Mouse (Mus musculus): ENCODE data around the gene H2-T3. TPM values are rescaled to one million over a fixed set of nuclear protein-coding genes. Genes with fewer than 3 reads are reported as not detected.
"Not testable (repeated sequence)": the region's sequence is repeated elsewhere in the genome, so short reads cannot be mapped to it uniquely, and the experiment has no call there.

Gene H2-T3
- total RNA-seq, 1 experiment from 2014 or later: 1.1 TPM

DNA sequence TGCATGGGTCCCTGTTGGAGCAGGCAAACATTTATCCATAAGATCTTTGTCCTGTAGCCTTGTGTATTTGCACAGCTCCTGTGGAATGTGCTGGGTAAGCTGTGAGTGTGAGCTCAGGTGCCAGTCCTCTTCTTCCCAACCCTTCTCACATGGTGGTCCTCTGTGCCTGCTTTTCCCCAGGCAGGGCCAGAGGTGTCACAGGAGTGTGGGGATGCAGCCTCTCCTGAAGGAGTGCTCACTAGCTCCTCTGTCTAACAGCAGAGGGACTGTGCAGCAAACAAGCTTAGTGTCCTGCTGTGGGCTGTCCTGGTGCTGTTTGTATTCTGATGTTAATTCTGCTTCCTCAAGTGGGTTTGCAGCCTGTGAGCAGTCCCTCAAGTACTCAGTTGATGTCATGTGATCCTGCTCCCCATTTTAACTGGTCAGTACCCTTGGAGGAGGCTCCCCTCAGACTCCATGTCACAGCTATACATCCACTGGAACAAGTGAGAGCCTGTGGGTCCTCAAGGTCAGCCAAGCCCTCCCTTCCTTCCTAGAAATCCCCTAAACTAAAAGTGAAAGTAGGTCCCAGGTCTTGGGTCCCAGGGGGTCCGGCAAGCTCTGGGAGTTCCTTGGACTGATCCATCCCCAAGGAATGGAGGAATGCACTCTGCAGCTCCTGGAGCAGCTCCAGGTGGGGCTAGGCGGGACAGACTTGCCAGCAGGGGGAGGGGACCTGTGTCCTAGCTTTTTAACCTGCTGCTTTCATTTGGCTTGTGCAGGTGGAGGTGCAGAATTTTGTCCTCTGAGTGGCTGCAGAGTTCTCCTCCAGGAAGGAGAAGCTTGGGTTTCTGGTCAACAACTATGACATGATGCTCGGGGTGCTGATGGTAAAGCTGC is 35.6 kb downstream of the H2-T3 start:
- ATAC-seq (replicated peaks in 1 of 2; ENCODE audit: insufficient read depth in 1 of 2, low FRiP score in 2 of 2, low TSS enrichment in 1 of 2, low read depth in 1 of 2, poor library complexity in 2 of 2, severe bottlenecking in 2 of 2): peak in 1 of 2 experiments; percentile 64; a peak in 1 of 4 replicates

DNA sequence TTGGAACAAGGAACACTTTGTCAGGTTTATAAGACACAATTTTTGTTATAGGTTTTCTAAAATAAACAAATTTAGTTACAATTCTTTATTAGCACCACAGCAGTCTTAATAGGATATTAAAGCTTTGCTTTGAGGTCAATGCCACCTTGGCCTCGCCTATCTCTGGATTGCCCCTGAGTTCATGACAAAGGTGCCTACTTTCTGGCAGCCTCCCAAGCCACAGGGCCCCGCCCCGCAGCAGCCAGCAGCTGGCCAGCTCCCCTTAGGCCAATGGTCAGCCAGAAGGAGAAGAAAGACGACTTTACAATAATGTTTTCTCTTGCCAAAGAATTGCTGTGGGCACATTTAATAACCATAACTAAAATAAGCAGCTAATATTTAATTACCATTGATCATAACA is 38.9 kb downstream of the H2-T3 start:
- ATAC-seq (replicated peaks in 1 of 2; ENCODE audit: insufficient read depth in 1 of 2, low FRiP score in 2 of 2, low TSS enrichment in 1 of 2, low read depth in 1 of 2, poor library complexity in 2 of 2, severe bottlenecking in 2 of 2): not testable (repeated sequence)

DNA sequence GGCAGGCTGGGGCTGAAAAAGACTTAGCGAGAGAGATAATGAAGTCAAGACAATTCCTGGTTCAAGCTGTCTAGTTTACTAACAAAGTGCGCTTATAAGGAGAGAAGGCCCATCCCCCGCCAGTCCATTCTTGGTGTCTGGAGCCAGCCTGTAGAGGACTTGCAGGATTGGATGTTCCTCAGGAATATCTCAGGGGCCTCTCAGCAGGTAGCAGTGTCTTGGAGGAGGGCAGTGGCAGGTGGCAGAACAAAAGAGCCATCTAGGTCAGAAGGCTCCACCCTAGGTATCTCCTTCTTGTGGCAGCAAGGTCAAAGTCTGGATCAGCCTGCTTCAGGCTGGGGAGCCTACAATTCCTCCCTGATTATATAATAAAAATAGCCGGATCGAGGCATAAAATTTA is 41.6 kb downstream of the H2-T3 start:
- ATAC-seq (replicated peaks in 1 of 2; ENCODE audit: insufficient read depth in 1 of 2, low FRiP score in 2 of 2, low TSS enrichment in 1 of 2, low read depth in 1 of 2, poor library complexity in 2 of 2, severe bottlenecking in 2 of 2): not testable (repeated sequence)

DNA sequence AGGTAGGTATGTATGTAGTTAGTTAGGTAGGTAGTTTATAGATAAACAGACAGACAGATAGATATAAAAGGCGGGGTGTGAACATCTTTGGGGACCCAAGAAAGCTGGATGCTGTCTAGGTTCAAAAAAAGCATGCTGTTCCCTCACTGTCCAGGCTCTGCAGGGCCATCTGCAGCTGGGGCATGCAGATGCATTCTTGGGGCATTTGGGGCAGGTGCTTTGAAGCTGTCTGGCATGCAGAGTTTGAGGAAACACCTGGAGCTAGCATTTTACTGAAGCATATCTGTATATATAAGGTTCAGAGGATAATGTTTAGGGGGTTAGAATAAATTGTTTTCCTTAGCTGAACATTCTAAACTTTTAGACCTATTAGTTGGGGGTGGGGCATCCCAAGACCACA is 43.1 kb downstream of the H2-T3 start:
- not testable (repeated sequence) for ATAC-seq (replicated peaks in 1 of 2; ENCODE audit: insufficient read depth in 1 of 2, low FRiP score in 2 of 2, low TSS enrichment in 1 of 2, low read depth in 1 of 2, poor library complexity in 2 of 2, severe bottlenecking in 2 of 2)

DNA sequence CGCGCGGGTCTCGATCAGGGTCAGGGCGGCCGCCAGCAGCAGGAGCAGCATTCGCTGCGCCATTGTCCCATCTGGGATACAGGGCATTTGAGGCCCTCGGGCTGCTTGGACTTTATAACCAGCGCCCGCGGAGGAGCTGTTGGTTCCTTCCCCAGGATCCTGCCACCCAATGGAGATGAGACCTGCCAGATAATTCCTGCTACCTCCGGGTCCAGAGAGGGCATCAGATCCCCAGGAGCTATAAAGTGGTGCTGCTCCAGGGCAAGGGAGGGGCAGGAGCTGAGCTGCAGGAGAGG is 44.3 kb downstream of the H2-T3 start:
- 0 out of 4 replicates have a peak, but pooled peaks of 1 of the 2 experiments have one; percentile 6 for ATAC-seq (replicated peaks in 1 of 2; ENCODE audit: insufficient read depth in 1 of 2, low FRiP score in 2 of 2, low TSS enrichment in 1 of 2, low read depth in 1 of 2, poor library complexity in 2 of 2, severe bottlenecking in 2 of 2)

DNA sequence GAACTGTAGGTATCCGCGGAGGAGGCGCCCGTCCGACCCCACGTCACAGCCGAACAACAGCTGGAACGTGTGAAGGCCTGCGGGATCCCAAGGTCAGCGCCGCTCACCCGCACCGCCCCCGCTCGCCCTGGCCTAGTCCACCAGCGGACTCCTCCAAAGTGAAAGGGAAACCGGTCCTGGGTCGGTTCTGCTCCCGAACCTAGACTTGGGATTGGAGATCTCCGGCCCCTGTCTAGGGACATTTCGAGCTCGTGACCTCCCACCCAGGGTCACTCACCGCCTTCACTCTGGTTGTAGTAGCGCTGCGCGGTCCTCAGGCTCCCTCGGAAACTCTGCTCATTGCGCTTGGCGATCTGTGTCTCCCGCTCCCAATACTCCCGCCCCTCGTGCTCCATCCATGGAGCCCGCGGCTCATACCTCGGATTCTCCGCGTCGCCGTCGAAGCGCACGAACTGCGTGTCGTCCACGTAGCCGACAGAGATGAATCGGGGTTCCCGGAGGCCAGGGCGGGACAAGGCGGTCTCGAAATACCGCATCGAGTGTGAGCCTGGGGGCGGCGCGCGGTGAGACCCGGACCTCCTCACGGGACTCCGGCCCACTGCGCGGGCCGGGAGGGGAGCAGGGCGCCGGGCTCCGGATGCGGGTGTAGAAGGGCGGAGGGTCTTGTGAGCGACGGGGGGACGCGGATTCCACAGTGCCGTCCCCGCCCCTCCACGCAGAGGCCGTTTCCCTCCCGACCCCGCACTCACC is 44.8 kb downstream of the H2-T3 start:
- ATAC-seq (replicated peaks in 1 of 2; ENCODE audit: insufficient read depth in 1 of 2, low FRiP score in 2 of 2, low TSS enrichment in 1 of 2, low read depth in 1 of 2, poor library complexity in 2 of 2, severe bottlenecking in 2 of 2): peak; percentile 42 to 70

DNA sequence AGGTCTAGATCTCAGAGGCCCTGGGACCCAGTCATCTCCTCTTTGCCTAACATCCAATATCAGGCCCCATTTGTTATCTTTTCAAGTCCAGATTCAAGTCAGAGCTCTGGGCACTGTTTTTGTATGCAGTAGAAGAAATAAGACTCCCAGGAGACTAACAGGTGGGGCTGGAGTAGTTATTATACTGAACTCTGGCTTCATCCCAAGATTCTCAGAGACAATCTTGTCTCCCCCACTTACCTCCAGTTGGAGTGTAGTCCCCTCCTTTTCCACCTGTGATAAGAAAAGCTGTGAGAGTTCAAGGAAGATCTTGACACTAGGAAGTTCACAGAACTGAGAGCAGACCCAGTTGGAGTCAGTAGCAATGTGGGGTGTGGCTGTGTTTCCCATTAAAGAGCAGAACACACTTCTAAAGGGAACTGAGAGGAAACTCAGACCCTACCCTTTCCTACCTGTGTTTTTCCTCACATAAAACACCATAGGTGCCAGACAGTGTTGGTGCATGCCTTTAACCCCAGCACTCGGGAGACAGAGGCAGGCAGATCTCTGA is 53.7 kb downstream of the H2-T3 start:
- ATAC-seq (replicated peaks in 1 of 2; ENCODE audit: insufficient read depth in 1 of 2, low FRiP score in 2 of 2, low TSS enrichment in 1 of 2, low read depth in 1 of 2, poor library complexity in 2 of 2, severe bottlenecking in 2 of 2): not testable (repeated sequence)

Other genes with a start within 250 kb of the H2-T3 start
- gene Abcf1, start 220.5 kb downstream of the H2-T3 start, total RNA-seq (2017): 139 and 356 TPM in 2 replicates
- gene Gnl1, start 210.4 kb downstream of the H2-T3 start, total RNA-seq (2017): 18.3 and 22.1 TPM in 2 replicates
- gene Prr3, start 210.1 kb downstream of the H2-T3 start, total RNA-seq (2017): 15.4 and 27.2 TPM in 2 replicates
- gene H2-T24, start 169.7 kb downstream of the H2-T3 start, total RNA-seq (2017): 16.8 and 23.6 TPM in 2 replicates
- gene H2-T23, start 157.4 kb downstream of the H2-T3 start, total RNA-seq (2017): 197 and 236 TPM in 2 replicates
- gene H2-T22, start 147.5 kb downstream of the H2-T3 start, total RNA-seq (2017): 66.7 and 102 TPM in 2 replicates
- not detected in 2 replicates for gene Gm6034, start 147.3 kb downstream of the H2-T3 start, total RNA-seq (2017)
- gene Gm11127, start 131.9 kb downstream of the H2-T3 start, total RNA-seq (2017): not detected in 2 replicates
- gene Gm19684, start 68.6 kb downstream of the H2-T3 start, total RNA-seq (2017): 0.56 TPM in 1 of 2 replicates, not detected in the other
- not detected in 2 replicates for gene Gm7030, start 60.9 kb downstream of the H2-T3 start, total RNA-seq (2017)
- gene Gm8909, start 21.8 kb downstream of the H2-T3 start, total RNA-seq (2017): not detected in 2 replicates
- 32.9 and 39.8 TPM in 2 replicates for gene Rpp21, start 67.8 kb upstream of the H2-T3 start, total RNA-seq (2017)
- gene Trim39, start 82.0 kb upstream of the H2-T3 start, total RNA-seq (2017): 27.0 and 28.5 TPM in 2 replicates
- gene H2-M10.2, start 96.2 kb upstream of the H2-T3 start, total RNA-seq (2017): not detected in 2 replicates
- gene H2-M10.1, start 135.9 kb upstream of the H2-T3 start, total RNA-seq (2017): not detected in 2 replicates
- not detected in 2 replicates for gene H2-M10.3, start 178.1 kb upstream of the H2-T3 start, total RNA-seq (2017)